Mouse (Mus musculus): ENCODE measurements around the gene Lancl2.

DNA sequence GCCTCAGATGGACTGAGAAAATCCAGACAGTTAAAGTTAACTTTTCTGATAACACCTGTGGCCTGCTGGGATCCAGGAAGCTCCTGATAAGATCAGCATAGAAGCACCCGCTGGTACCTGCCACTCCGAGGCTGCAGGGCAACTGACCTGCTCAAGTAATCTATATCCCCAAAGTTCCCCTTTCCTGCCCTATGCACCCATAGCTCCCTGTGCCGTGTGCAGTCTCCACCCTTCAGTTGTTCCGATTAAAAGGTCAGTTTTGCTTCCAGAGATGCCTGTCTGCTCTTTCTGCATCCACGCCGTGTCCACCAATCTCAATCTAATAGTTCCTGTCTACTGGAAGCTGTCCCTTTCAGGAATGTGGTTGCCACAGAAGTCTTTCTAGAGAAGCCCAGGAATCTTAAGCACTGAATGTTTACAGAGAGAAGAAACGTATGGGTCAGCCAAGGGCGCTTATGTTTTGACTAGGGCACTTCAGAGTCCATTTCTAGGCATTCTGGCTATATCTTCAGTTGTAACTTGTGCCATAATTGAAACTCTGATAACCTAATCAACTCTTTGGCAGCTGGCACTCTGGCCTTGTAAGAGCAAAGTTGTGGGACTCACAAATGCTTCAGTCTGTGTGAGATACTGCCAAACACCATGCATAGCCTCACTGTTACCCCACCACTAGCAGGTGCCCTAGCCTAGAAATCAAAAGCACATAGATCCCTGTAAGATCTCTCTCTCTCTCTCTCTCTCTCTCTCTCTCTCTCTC is 65.0 kb downstream of the Lancl2 start:
- TF ChIP-seq CTCF (IDR thresholded peaks at IDR 0.05; ENCODE audit: low read depth, low read length) (no peak), POLR2A (IDR thresholded peaks at IDR 0.05; ENCODE audit: borderline replicate concordance, low read depth, low read length) (no peak)
